Mouse (Mus musculus) G1E (cell line): ENCODE results near the gene 1810010H24Rik.

Experiments
- CTCF ChIP-seq: IDR thresholded peaks from 2 replicates; pipeline ENCODE4 v1.5.1; 2012; ENCODE audit warnings: low read depth, low read length, inconsistent platforms, mixed read lengths
- POLR2AphosphoS5 ChIP-seq: IDR thresholded peaks from 2 replicates; pipeline ENCODE4 v1.6.1; 2012; ENCODE audit warnings: low read depth, low read length, inconsistent platforms; ENCODE audit not compliant: insufficient replicate concordance

DNA sequence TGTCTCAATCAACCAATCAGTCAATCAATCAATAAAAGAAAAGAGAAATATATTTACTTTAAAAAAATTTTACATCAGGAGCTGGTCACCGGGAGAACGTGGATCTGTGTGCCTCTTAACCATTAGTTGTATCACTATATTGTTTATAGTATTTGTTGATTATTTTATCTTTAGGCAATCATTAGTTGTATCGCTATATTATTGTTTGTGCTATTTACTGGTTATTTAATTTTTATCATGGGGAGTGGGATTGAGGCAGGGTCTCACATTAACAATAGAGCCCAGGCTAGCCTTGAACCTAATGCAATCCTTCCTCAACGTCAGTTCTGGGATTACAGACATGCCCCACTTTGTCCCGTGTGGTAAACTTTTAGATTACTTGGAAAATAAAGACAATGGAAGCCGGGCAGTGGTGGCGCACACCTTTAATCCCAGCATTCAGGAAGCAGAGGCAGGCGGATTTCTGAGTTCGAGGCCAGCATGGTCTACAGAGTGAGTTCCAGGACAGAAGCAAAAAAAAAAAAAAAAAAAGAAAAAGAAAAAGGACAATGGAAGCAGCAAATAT lies 25.4 kb upstream of the 1810010H24Rik start:
- TF ChIP-seq POLR2AphosphoS5 = no peak
- no peak for TF ChIP-seq CTCF
